Mouse (Mus musculus) hindbrain, embryonic 15.5 days (tissue): Measurements from ENCODE around the gene Syt1. TPM values are rescaled to one million over a fixed set of nuclear protein-coding genes. Genes with fewer than 3 reads are reported as not detected.
A peak's percentile ranks its signal among the peaks of the same experiment; 100 is the strongest.

ENCODE experiments used
- ATAC-seq: fragments of 200-750 bp; cut with Nextera tagmentation; 2 replicates; pipeline ENCODE4 v1.8.0; 2017; ENCODE audit warnings: low read depth, moderate number of reproducible peaks, moderate TSS enrichment; ENCODE audit not compliant: low FRiP score
- H3K27ac ChIP-seq: fragments of 300-500 bp; sonication (generic); replicated peaks from 2 replicates; pipeline ENCODE4 v1.5.1; 2015; ENCODE audit warnings: mild to moderate bottlenecking, inconsistent platforms
- H3K27me3 ChIP-seq: fragments of 300-500 bp; sonication (generic); 2 replicates; pipeline ENCODE4 v1.6.1; 2015; ENCODE audit warnings: control low read depth, inconsistent platforms
- H3K36me3 ChIP-seq: fragments of 300-500 bp; sonication (generic); 2 replicates; pipeline ENCODE4 v1.6.1; 2015; ENCODE audit warnings: control low read depth, inconsistent platforms
- H3K4me1 ChIP-seq: fragments of 300-500 bp; sonication (generic); replicated peaks from 2 replicates; pipeline ENCODE4 v1.6.1; 2015; ENCODE audit warnings: control low read depth, inconsistent platforms
- H3K4me2 ChIP-seq: fragments of 300-500 bp; sonication (generic); 2 replicates; pipeline ENCODE4 v1.6.1; 2015; ENCODE audit warnings: moderate library complexity, mild to moderate bottlenecking, inconsistent platforms
- H3K4me3 ChIP-seq: fragments of 300-500 bp; sonication (generic); 2 replicates; pipeline ENCODE4 v1.5.1; 2015; ENCODE audit warnings: mild to moderate bottlenecking, inconsistent platforms
- H3K9ac ChIP-seq: fragments of 300-500 bp; sonication (generic); 2 replicates; pipeline ENCODE4 v1.6.1; 2015; ENCODE audit warnings: inconsistent platforms
- H3K9me3 ChIP-seq: fragments of 300-500 bp; sonication (generic); 2 replicates; pipeline ENCODE4 v1.6.1; 2016; ENCODE audit warnings: control low read depth, inconsistent platforms
- WGBS: fragments of 180-500 bp; shearing (Covaris S2); methylation state at CpG from one replicate; pipeline ENCODE4 v1.1.7; 2015; 5-methylcytosine and 5-hydroxymethylcytosine counted together
- polyA plus RNA-seq: library from polyadenylated mRNA; unstranded; fragments of >200 nt; fragmentation: Nextera tagmentation; extraction: Ambion mirVana; gene quantifications from 2 replicates; pipeline ENCODE4 v1.2.1, GENCODE M21; 2015

Gene Syt1
- polyA plus RNA-seq, 1 experiment from 2014 or later, result 131 TPM

GRCm38 (mm10) chr10:108567456-108567855, 443.3 kb downstream of the Syt1 start:
- no peaks in the 10 kb centered on the region for H3K9me3 ChIP-seq
- no peak for ATAC-seq

GRCm38 (mm10) chr10:108559607-108559908, 451.2 kb downstream of the Syt1 start:
- ATAC-seq, result no peak; the same call in 1 of the 2 replicates

More at GRCm38 (mm10) chr10:108567456-108567855, 443.3 kb downstream of the Syt1 start:
- no peak overlapping the region for H3K4me3 ChIP-seq
- H3K4me1 ChIP-seq, result 0 out of 2 replicates have a peak, but pooled peaks cover 5% of the 10 kb centered on the region
- WGBS, result 96% methylated on average over 6 of the region's 6 CpGs
- H3K9ac ChIP-seq, result no peak overlapping the region
- no peaks in the 10 kb centered on the region for H3K36me3 ChIP-seq
- no peak overlapping the region for H3K27ac ChIP-seq
- H3K4me2 ChIP-seq, result no peak overlapping the region
- no peaks in the 10 kb centered on the region for H3K27me3 ChIP-seq

GRCm38 (mm10) chr10:108558812-108559606, 451.8 kb downstream of the Syt1 start:
- no peak overlapping the region for H3K27ac ChIP-seq
- 57% methylated on average over 19 of the region's 19 CpGs for WGBS
- no peak for ATAC-seq

More at GRCm38 (mm10) chr10:108559607-108559908, 451.2 kb downstream of the Syt1 start:
- Histone ChIP-seq H3K4me3 (no peak overlapping the region), H3K27me3 (no peaks in the 10 kb centered on the region), H3K27ac (no peak overlapping the region), H3K9ac (no peak overlapping the region), H3K4me1 (no peaks in the 10 kb centered on the region; the same call in 1 of the 2 replicates), H3K36me3 (no peaks in the 10 kb centered on the region), H3K4me2 (no peak overlapping the region), H3K9me3 (no peaks in the 10 kb centered on the region)
- WGBS, result 45% methylated on average over 2 of the region's 2 CpGs

GRCm38 (mm10) chr10:108552544-108552943, 458.2 kb downstream of the Syt1 start:
- WGBS, result 86% methylated on average over 6 of the region's 6 CpGs

More at GRCm38 (mm10) chr10:108558812-108559606, 451.8 kb downstream of the Syt1 start:
- H3K27me3 ChIP-seq, result no peaks in the 10 kb centered on the region
- H3K9me3 ChIP-seq, result no peaks in the 10 kb centered on the region
- H3K9ac ChIP-seq, result no peak overlapping the region
- no peak overlapping the region for H3K4me3 ChIP-seq
- H3K4me1 ChIP-seq, result no peaks in the 10 kb centered on the region; the same call in 1 of the 2 replicates
- H3K4me2 ChIP-seq, result no peak overlapping the region
- no peaks in the 10 kb centered on the region for H3K36me3 ChIP-seq

GRCm38 (mm10) chr10:108545715-108546114, 465.1 kb downstream of the Syt1 start:
- no peaks in the 10 kb centered on the region for H3K9me3 ChIP-seq
- H3K9ac ChIP-seq, result no peak overlapping the region
- no peak for ATAC-seq
- H3K4me1 ChIP-seq, result no peaks in the 10 kb centered on the region
- H3K4me2 ChIP-seq, result no peak overlapping the region
- no peaks in the 10 kb centered on the region for H3K27me3 ChIP-seq
- WGBS, result 94% methylated on average over 3 of the region's 3 CpGs
- no peaks in the 10 kb centered on the region for H3K36me3 ChIP-seq
- H3K27ac ChIP-seq, result no peak overlapping the region
- no peak overlapping the region for H3K4me3 ChIP-seq

More at GRCm38 (mm10) chr10:108552544-108552943, 458.2 kb downstream of the Syt1 start:
- Histone ChIP-seq H3K4me2 (no peak overlapping the region), H3K27ac (no peak overlapping the region), H3K9ac (no peak overlapping the region), H3K9me3 (no peaks in the 10 kb centered on the region), H3K4me1 (no peaks in the 10 kb centered on the region), H3K4me3 (no peak overlapping the region), H3K27me3 (no peaks in the 10 kb centered on the region), H3K36me3 (no peaks in the 10 kb centered on the region)
- ATAC-seq, result no peak

- Histone ChIP-seq H3K4me2 (no peak overlapping the region), H3K9me3 (no peaks in the 10 kb centered on the region), H3K9ac (no peak overlapping the region), H3K4me3 (no peak overlapping the region), H3K27ac (no peak overlapping the region), H3K4me1 (no peaks in the 10 kb centered on the region; the same call in 1 of the 2 replicates), H3K36me3 (no peaks in the 10 kb centered on the region), H3K27me3 (no peaks in the 10 kb centered on the region)
- WGBS, result 83% methylated on average over 9 of the region's 9 CpGs
- no peak for ATAC-seq
These were observed 469.2 kb downstream of the Syt1 start for GRCm38 (mm10) chr10:108541555-108541954.

- ATAC-seq, result no peak
- no peak overlapping the region for H3K4me2 ChIP-seq
- H3K27me3 ChIP-seq, result no peaks in the 10 kb centered on the region
- WGBS, result 92% methylated on average over 3 of the region's 3 CpGs
- H3K4me1 ChIP-seq, result no peaks in the 10 kb centered on the region; the same call in 1 of the 2 replicates
- no peak overlapping the region for H3K9ac ChIP-seq
- no peaks in the 10 kb centered on the region for H3K36me3 ChIP-seq
- no peaks in the 10 kb centered on the region for H3K9me3 ChIP-seq
- H3K4me3 ChIP-seq, result no peak overlapping the region
- H3K27ac ChIP-seq, result no peak overlapping the region
These were observed 472.2 kb downstream of the Syt1 start for GRCm38 (mm10) chr10:108538546-108538945.

GRCm38 (mm10) chr10:108537641-108538040, 473.1 kb downstream of the Syt1 start:
- 70% methylated on average over 9 of the region's 9 CpGs for WGBS
- Histone ChIP-seq H3K27ac (no peak overlapping the region), H3K4me2 (no peak overlapping the region), H3K4me3 (no peak overlapping the region), H3K9ac (no peak overlapping the region), H3K4me1 (no peaks in the 10 kb centered on the region; the same call in 1 of the 2 replicates), H3K27me3 (no peaks in the 10 kb centered on the region), H3K36me3 (no peaks in the 10 kb centered on the region), H3K9me3 (no peaks in the 10 kb centered on the region)
- peak; percentile 60; the same call in 1 of the 2 replicates for ATAC-seq

- Histone ChIP-seq H3K4me2 (no peak overlapping the region), H3K4me1 (no peaks in the 10 kb centered on the region; the same call in 1 of the 2 replicates), H3K4me3 (no peak overlapping the region), H3K27ac (no peak overlapping the region), H3K9ac (no peak overlapping the region), H3K27me3 (no peaks in the 10 kb centered on the region), H3K36me3 (no peaks in the 10 kb centered on the region), H3K9me3 (no peaks in the 10 kb centered on the region)
- WGBS, result 51% methylated on average over 5 of the region's 5 CpGs
- ATAC-seq, result no peak
These were observed 474.9 kb downstream of the Syt1 start for GRCm38 (mm10) chr10:108535922-108536321.

GRCm38 (mm10) chr10:108534112-108534511, 476.7 kb downstream of the Syt1 start:
- Histone ChIP-seq H3K4me1 (no peaks in the 10 kb centered on the region; the same call in 1 of the 2 replicates), H3K9ac (no peak overlapping the region), H3K4me2 (no peak overlapping the region), H3K27ac (no peak overlapping the region), H3K27me3 (no peaks in the 10 kb centered on the region), H3K9me3 (no peaks in the 10 kb centered on the region), H3K36me3 (no peaks in the 10 kb centered on the region), H3K4me3 (no peak overlapping the region)
- 71% methylated on average over 4 of the region's 4 CpGs for WGBS
- no peak for ATAC-seq

- H3K9ac ChIP-seq, result no peak overlapping the region
- ATAC-seq, result no peak
- no peaks in the 10 kb centered on the region; the same call in 1 of the 2 replicates for H3K4me1 ChIP-seq
These were observed 477.9 kb downstream of the Syt1 start for GRCm38 (mm10) chr10:108532916-108533315.

GRCm38 (mm10) chr10:108532283-108532682, 478.5 kb downstream of the Syt1 start:
- Histone ChIP-seq H3K9me3 (no peaks in the 10 kb centered on the region), H3K27ac (no peak overlapping the region), H3K9ac (no peak overlapping the region), H3K27me3 (no peaks in the 10 kb centered on the region), H3K36me3 (no peaks in the 10 kb centered on the region), H3K4me2 (no peak overlapping the region), H3K4me1 (no peaks in the 10 kb centered on the region; the same call in 1 of the 2 replicates), H3K4me3 (no peak overlapping the region)
- ATAC-seq, result no peak
- 76% methylated on average over 9 of the region's 9 CpGs for WGBS

More at GRCm38 (mm10) chr10:108532916-108533315, 477.9 kb downstream of the Syt1 start:
- Histone ChIP-seq H3K36me3 (no peaks in the 10 kb centered on the region), H3K27me3 (no peaks in the 10 kb centered on the region), H3K4me3 (no peak overlapping the region), H3K9me3 (no peaks in the 10 kb centered on the region), H3K4me2 (no peak overlapping the region), H3K27ac (no peak overlapping the region)
- WGBS, result 89% methylated on average over 11 of the region's 11 CpGs
